Mouse (Mus musculus): ENCODE measurements around the gene Fam78a. TPM values are rescaled to one million over a fixed set of nuclear protein-coding genes. Genes with fewer than 3 reads are reported as not detected.

Fam78a gene
- total RNA-seq, 2 experiments from 2014 or later, result 3.7 to 8.8 TPM

GRCm38 (mm10) chr2:32104122-32104521 is 19.5 kb upstream of the Fam78a start:
- intact Hi-C loops (cut with DNase I), result no loop called here
- peak; percentile 57 to 65 for DNase-seq (ENCODE audit: low spot score in 2 of 2)

- intact Hi-C loops (cut with DNase I), result no loop called here
- DNase-seq (ENCODE audit: low spot score in 2 of 2), result peak in 1 of 2 experiments; percentile 49
Observed at GRCm38 (mm10) chr2:32103557-32103956, 18.9 kb upstream of the Fam78a start.

- intact Hi-C loops (cut with DNase I), result no loop called here
- no peak for DNase-seq (ENCODE audit: low spot score in 2 of 2)
Observed at GRCm38 (mm10) chr2:32102944-32103343, 18.3 kb upstream of the Fam78a start.

GRCm38 (mm10) chr2:32096122-32096420 is 11.4 kb upstream of the Fam78a start:
- intact Hi-C loops (cut with DNase I), result no loop called here

GRCm38 (mm10) chr2:32095351-32096121 is 10.9 kb upstream of the Fam78a start, which contains the start of gene Plpp7:
TSS of gene Plpp7 (plus strand) at chr2:32095528.
- intact Hi-C loops (cut with DNase I), result no loop called here
- peak; percentile 86 to 88 for DNase-seq (ENCODE audit: low spot score in 2 of 2)

More at GRCm38 (mm10) chr2:32096122-32096420, 11.4 kb upstream of the Fam78a start:
- DNase-seq (ENCODE audit: low spot score in 2 of 2), result no peak

GRCm38 (mm10) chr2:32094001-32094707 is 9.5 kb upstream of the Fam78a start:
- intact Hi-C loops (cut with DNase I), result no loop called here
- DNase-seq (ENCODE audit: low spot score in 2 of 2), result no peak

- intact Hi-C loops (cut with DNase I), result no loop called here
- no peak for DNase-seq (ENCODE audit: low spot score in 2 of 2)
Observed at GRCm38 (mm10) chr2:32091956-32092355, 7.3 kb upstream of the Fam78a start.

- DNase-seq (ENCODE audit: low spot score in 2 of 2), result no peak
- intact Hi-C loops (cut with DNase I), result no loop called here
Observed at GRCm38 (mm10) chr2:32090145-32090544, 5.5 kb upstream of the Fam78a start.

- no peak for DNase-seq (ENCODE audit: low spot score in 2 of 2)
- intact Hi-C loops (cut with DNase I), result no loop called here
Observed at GRCm38 (mm10) chr2:32089606-32090005, 4.9 kb upstream of the Fam78a start.

GRCm38 (mm10) chr2:32088372-32088981 is 3.8 kb upstream of the Fam78a start:
- peak; percentile 73 to 83 for DNase-seq (ENCODE audit: low spot score in 2 of 2)
- intact Hi-C loops (cut with DNase I), result no loop called here

GRCm38 (mm10) chr2:32087606-32088005 is 2.9 kb upstream of the Fam78a start:
- intact Hi-C loops (cut with DNase I), result no loop called here
- no peak for DNase-seq (ENCODE audit: low spot score in 2 of 2)

- no peak for DNase-seq (ENCODE audit: low spot score in 2 of 2)
- intact Hi-C loops (cut with DNase I), result no loop called here
Observed at GRCm38 (mm10) chr2:32085231-32085630, 574 bp upstream of the Fam78a start.

- DNase-seq (ENCODE audit: low spot score in 2 of 2), result no peak
- intact Hi-C loops (cut with DNase I), result loop anchor here (5.0 kb wide), 1 partner anchor 47 kb away; no protein-coding TSS in a partner anchor
Observed at GRCm38 (mm10) chr2:32084872-32085199, 179 bp upstream of the Fam78a start.

- peak; percentile 46 to 55 for DNase-seq (ENCODE audit: low spot score in 2 of 2)
- intact Hi-C loops (cut with DNase I), result loop anchor here (5.0 kb wide), 1 partner anchor 49 kb away; no protein-coding TSS in a partner anchor
Observed at GRCm38 (mm10) chr2:32083159-32084011, 1.3 kb downstream of the Fam78a start.

GRCm38 (mm10) chr2:32082229-32082628 is 2.4 kb downstream of the Fam78a start:
- no peak for DNase-seq (ENCODE audit: low spot score in 2 of 2)
- intact Hi-C loops (cut with DNase I), result loop anchor here (5.0 kb wide), 1 partner anchor 50 kb away; no protein-coding TSS in a partner anchor

GRCm38 (mm10) chr2:32081296-32081929 is 3.2 kb downstream of the Fam78a start:
- intact Hi-C loops (cut with DNase I), result loop anchor here (5.0 kb wide), 1 partner anchor 51 kb away; no protein-coding TSS in a partner anchor
- DNase-seq (ENCODE audit: low spot score in 2 of 2), result no peak

GRCm38 (mm10) chr2:32080681-32081080 is 4.0 kb downstream of the Fam78a start:
- intact Hi-C loops (cut with DNase I), result loop anchor here (5.0 kb wide), 1 partner anchor 52 kb away; no protein-coding TSS in a partner anchor
- no peak for DNase-seq (ENCODE audit: low spot score in 2 of 2)

GRCm38 (mm10) chr2:32079191-32079725 is 5.4 kb downstream of the Fam78a start:
- intact Hi-C loops (cut with DNase I), result no loop called here
- no peak for DNase-seq (ENCODE audit: low spot score in 2 of 2)

- DNase-seq (ENCODE audit: low spot score in 2 of 2), result no peak
- intact Hi-C loops (cut with DNase I), result no loop called here
Observed at GRCm38 (mm10) chr2:32078522-32078921, 6.1 kb downstream of the Fam78a start.

All from left cerebral cortex, postnatal 36 days (tissue).